Mouse (Mus musculus) cerebellum, adult 18-20 months (tissue): ENCODE measurements around the gene Ccdc34.
"Not testable (repeated sequence)": the region's sequence is repeated elsewhere in the genome, so short reads cannot be mapped to it uniquely, and the experiment has no call there.

Experiments used
- DNase-seq, 2 experiments: peaks; one replicate each; pipeline ENCODE4 v3.0.0; 2021

Ccdc34 gene

DNA sequence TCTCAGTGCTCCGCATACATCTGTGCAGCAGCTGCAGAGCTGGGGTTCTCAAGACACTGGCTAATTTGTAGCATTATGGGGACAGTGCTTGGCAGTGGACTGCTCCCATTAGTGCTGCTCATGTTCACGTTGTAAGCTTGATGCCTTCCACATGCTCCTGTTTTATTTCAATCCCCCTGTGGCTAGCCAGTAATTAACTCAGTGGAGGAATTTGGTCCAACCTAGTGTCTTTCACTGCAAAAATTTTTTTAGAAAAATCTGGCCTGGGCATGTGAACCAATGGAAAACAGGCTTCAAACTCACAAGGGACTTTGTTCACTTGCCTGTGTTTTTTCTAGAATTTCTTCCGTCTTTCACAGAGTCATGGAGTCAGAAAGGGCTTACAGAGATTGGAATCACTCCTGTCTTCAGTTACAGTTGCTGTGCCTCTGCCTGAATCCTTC, 68.1 kb downstream of the Ccdc34 start:
- no peak for DNase-seq

GRCm38 (mm10) chr2:110114133-110114532, 96.5 kb downstream of the Ccdc34 start:
- no peak for DNase-seq

DNA sequence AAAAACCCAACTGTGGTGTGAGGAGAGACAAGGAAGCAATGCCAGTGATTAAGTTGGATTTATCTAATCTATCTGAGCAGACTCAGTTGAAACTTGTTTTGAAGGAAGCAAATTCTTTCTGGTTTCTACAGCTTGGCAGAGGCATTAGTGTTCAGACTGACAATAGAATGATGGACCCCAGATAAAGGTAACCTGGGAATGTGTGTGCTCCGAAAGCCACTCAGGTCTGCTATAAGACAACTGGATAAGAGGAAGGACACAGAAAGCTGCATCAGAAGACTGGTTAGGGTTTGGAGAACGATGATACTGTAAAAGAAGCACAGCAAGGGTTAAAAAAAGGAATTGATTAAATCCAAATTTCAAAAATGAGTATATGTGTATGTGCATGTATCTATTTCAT, 111.8 kb downstream of the Ccdc34 start:
- no peak for DNase-seq

DNA sequence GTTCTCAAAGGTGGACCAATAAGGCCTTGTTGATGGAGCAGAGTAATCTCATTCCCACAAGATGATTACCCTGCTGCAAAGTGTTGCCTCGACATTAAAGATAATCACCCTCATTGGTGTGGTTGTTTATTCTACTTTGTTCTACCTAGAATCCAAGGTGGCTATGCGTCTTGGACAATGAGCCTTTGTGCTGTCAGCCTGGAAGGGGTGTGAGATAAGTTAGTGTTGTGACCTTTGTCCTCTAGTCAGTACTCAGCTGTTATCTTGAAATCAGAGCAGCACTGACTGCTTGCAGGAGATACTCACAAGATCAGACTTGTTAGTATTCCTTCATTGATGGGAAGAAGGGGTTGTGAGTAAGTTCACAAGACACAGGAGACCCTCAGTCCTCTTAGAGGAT, 114.0 kb downstream of the Ccdc34 start:
- no peak for DNase-seq

DNA sequence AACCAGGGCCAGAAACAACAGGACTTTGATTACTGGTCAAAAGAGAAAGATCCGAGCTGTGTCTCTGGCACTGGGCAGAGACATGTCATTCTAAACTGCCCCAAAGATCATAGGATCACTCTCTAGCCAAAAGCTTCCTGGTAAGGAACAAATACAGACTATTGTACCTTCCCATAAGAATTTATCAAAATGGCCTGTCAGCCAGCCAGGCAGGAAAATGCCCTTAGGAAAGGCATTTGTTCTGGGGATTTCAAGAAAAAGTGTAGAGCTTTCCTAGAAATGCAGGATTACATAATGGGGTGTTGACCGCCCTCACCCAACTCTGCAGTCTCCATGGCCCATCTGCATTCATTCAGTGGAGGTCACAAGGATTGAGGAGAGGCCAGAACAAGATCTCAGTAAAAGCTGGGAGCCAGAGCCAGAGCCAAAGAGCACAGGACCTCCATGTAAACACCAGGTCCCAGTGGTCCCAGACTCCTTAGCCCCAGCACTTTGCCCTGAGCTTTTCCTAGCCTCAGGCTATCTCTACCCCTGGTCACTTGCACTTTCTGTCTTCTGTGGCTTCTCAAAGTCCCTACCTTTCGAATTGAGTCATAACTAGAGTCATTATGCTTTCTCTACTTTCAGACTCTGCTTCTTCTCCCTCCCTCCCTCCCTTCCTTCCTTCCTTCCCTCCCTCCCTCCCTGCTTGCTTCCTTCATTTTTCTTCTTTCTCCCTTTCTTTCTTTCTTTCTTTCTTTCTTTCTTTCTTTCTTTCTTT, 115.9 kb downstream of the Ccdc34 start:
- no peak for DNase-seq

GRCm38 (mm10) chr2:110134765-110135594, 117.4 kb downstream of the Ccdc34 start:
- no peak for DNase-seq

- no peak for DNase-seq
These were observed 119.7 kb downstream of the Ccdc34 start for GRCm38 (mm10) chr2:110137291-110137690.

GRCm38 (mm10) chr2:110138096-110138495, 120.5 kb downstream of the Ccdc34 start:
- no peak for DNase-seq

- not testable (repeated sequence) for DNase-seq
These were observed 130.4 kb downstream of the Ccdc34 start for GRCm38 (mm10) chr2:110147980-110148379.

GRCm38 (mm10) chr2:110149246-110149645, 131.6 kb downstream of the Ccdc34 start:
- DNase-seq = no peak

GRCm38 (mm10) chr2:110156321-110156720, 138.7 kb downstream of the Ccdc34 start:
- DNase-seq = no peak

GRCm38 (mm10) chr2:110165003-110165402, 147.4 kb downstream of the Ccdc34 start:
- DNase-seq = no peak

- DNase-seq = no peak
These were observed 150.1 kb downstream of the Ccdc34 start for GRCm38 (mm10) chr2:110167694-110168093.

- DNase-seq = no peak
These were observed 150.7 kb downstream of the Ccdc34 start for GRCm38 (mm10) chr2:110168361-110168760.

- peak in 1 of 2 experiments; percentile 37 for DNase-seq
These were observed 154.8 kb downstream of the Ccdc34 start for GRCm38 (mm10) chr2:110172456-110172855.

GRCm38 (mm10) chr2:110173818-110174247, 156.2 kb downstream of the Ccdc34 start:
- no peak for DNase-seq

DNA sequence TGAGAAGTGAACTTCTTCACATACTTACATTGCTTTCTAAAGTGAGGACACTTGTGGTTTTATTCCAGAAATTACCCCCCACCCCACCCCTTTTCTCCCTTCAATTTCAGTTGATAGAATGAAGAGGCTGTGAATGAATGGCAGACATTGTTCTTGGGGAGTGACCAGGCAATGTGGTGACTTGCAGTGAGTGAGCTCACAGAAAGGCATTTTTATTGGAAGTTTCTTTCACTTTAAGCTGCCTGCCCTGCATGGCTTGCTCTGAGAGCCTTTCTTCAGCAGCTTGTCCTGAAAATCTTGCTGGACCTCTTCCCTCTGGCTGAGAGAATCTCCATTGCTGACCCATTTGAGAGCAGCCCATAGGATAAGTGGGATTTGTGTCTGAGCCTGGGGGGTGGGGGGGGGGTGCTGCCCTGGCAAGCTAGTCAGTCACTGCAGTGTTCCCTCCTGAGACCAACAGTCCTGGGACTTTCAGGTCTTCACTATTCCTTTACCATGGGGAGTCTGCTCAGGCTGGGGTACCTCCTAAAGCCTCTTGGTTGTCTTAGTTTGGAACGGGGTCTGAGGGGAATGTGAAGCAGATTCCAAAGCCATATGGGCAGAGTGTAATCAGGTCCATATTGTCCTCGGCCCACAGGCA, 159.3 kb downstream of the Ccdc34 start:
- no peak for DNase-seq

DNA sequence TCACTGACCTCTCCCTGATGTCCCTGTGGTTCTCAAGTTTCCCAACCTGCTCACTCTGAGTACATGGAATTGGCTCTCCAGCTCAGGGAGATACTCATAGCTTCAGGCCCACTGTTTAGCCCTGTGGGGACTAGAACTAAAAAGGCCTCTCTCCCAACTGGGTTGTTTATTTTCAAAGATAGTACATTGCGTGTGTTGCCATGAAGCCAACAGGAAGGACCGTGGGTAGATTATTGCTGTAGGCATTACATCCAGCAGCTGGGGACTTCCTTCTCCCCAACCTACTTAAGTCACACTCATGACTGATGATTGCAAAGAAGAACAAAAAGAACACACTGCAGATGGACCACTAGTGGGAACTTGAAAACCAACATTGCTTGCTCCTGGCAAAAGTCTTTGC, 159.8 kb downstream of the Ccdc34 start:
- no peak for DNase-seq

- peak; percentile 55 to 66 for DNase-seq
These were observed 160.3 kb downstream of the Ccdc34 start for GRCm38 (mm10) chr2:110177879-110178278.

GRCm38 (mm10) chr2:110179669-110180315, 162.2 kb downstream of the Ccdc34 start:
- peak; percentile 51 to 53 for DNase-seq

GRCm38 (mm10) chr2:110180316-110180670, 162.7 kb downstream of the Ccdc34 start:
- peak; percentile 64 to 68 for DNase-seq

- DNase-seq = no peak
These were observed 164.0 kb downstream of the Ccdc34 start for GRCm38 (mm10) chr2:110181666-110182065.

- DNase-seq = no peak
These were observed 164.6 kb downstream of the Ccdc34 start for GRCm38 (mm10) chr2:110182248-110182647.
